Mouse (Mus musculus) kidney, postnatal 14 days (tissue): ENCODE data around the gene Ank.

Source experiments
- DNase-seq: peaks from one replicate; pipeline ENCODE4 v3.0.0; 2022; ENCODE audit warnings: mixed read lengths

Ank gene

DNA sequence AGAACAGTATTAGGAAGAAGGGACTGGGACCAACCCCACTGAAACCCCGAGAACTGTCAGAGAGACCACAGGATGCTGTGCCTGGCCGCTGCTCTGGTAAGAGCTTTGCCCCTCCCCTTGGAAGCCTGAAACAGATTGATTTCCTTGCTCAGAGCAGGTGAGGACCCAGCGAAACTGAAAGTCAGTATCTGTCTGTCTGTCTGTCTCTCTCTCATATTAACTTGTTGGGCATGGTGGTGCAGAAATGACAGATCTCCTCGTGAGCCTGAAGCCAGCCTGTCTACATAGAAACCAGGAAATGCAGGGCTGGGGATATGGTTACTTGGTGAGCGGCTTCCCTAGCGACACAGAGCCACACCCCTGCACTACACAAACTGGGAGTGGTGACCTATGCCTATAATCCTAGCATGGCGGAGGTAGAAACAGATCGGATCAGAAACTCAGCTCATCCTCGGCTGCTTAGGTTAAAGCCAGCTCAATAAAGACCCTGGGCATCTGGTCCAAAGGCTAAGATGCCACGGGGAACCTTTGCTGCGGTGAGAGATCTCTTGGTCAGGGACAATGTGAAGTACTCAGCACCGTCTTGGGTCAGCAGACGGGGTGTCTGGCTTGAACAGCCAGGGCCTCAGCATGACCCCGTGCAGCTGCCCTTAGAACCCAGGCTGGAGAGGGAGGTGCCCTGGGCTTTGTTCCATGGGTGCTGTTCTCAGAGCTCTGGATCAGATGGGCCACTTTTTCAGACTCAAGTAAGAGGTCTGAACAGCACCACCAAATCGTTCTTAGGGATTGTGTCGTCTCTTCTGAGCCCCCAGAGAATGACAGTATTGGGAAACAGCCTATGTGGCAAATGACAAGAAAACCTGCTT lies 111.7 kb downstream of the Ank start:
- DNase-seq: no peak

DNA sequence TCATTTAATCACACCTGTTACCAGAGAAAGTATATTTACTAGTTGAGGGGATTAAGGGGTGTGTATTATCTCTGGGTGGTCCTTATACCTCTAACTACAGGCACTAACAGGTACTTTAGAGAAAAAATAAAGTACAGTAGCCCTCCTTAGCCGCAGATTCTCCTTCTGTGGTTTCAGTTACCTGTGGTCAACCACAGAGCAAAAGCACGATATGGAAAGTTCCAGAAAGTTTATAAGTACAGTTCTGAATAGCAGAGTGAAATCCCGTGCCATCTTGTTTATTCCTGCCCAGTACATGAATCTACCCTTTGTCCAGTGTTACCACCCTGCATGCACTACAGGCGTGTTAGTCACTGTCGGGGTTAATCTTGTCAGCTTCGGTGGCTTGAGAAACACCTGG lies 112.4 kb downstream of the Ank start:
- DNase-seq: no peak

DNA sequence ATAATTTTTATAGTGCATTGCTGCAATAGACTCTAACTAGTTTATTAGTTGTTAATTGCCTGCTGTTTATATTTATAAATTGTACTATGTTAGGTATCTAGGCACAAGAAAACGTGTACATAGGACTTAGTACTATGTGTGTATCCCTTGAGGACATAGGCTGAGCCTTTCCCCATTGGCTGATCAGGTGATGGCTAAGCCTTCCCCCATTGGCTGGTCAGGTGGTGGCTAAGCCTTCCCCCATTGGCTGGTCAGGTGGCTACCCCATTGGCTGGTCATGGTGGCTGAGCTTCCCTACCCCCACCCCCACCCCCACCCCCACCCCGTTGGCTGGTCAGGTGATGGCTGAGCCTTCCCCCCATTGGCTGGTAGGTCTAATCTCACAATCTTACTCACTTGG lies 113.4 kb downstream of the Ank start:
- DNase-seq: no peak

DNA sequence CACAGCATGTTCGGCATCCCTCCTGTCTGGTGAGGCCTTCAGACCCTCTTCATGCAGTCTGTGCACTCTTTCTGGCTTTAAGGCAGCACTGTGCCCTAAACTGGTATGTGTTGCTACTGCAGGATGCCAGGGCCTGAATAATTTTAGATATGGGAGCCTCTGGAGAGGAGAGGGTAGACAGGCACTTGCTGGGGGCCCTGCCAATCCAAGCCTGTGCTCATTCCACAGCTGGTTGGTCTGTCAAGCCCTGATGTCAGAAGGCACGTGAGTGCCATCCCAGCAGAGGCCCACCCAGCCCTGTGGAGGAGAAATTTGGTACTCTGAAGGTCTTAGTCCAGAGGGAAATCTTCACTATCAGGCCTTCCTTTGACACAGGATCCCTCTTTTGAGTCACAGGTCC lies 114.3 kb downstream of the Ank start:
- DNase-seq: no peak

DNA sequence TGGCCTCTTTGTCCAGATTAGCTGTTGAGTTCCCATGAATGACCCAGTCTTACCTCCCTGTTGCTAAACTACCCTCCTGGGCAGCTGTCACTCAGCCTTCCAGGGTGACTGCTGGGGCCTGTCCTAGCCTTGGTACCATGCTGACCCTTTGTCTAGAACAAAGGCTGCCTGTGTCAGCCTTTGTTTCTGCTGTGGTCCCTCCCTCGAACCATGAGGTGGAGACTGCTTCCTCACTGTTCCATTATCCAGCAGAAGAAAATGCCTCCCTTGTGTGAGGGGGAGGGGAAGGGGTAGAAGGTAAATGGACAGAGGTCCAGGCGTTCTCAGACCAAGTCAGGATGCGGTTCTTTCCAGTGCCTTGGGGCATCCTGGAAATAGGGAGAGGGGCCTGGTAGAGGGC lies 115.2 kb downstream of the Ank start:
- no peak for DNase-seq

DNA sequence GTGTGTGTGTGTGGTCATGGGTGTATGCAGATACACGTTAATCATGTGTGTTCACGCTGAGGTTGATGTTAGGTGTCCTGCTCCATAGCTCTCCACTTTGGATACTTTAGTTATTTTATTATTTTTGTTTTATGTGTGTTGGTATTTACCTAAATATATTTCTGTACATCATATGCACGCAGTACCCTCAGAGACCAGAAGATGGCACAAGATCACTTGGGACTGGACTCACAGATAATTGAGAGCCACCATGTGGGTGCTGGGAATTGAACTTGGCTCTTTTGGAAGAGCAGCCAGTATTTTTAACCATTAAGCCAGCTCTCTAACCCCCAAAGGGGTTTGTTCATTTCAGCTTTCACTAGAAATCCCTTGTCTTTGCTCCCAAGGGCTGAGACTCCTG lies 116.0 kb downstream of the Ank start:
- DNase-seq: peak; percentile 18

DNA sequence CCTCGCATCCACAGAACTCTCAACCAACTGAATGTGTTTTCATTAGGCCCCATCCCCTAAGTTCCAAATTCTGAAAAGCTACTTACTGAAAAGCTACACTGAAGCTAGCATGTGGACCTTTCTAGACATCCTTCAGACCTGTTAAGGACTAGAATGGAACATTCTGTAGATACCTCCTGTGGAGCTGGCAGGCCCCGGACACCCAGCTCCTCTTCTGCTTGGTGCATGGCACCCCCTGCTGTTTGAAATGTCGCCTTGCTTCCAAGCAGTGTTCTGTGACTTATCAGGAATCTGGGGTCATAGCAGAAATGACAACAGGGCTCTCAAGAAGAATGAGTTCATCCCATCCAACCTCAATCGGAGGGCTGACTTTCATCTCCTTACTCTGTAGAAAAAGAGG lies 116.6 kb downstream of the Ank start:
- peak; percentile 64 for DNase-seq

DNA sequence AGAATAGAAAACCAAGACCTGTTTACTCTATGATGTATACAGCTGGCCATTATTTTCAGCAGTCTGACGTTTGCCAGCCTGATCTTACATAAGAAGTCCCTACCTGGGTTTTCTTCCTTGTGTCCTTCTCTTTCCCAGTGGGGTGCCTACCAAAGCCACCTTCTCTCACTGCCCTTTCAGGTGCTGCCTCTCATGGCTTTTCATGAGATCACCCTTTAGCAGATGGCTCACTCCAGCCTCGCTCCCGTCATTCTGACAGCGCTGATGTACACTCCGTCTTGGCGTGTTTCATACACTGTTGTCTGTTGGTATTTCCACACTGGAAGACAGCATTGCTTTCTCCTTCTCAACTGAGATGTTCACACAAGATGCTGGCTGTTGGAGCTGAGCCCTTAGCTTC lies 117.1 kb downstream of the Ank start:
- no peak for DNase-seq

DNA sequence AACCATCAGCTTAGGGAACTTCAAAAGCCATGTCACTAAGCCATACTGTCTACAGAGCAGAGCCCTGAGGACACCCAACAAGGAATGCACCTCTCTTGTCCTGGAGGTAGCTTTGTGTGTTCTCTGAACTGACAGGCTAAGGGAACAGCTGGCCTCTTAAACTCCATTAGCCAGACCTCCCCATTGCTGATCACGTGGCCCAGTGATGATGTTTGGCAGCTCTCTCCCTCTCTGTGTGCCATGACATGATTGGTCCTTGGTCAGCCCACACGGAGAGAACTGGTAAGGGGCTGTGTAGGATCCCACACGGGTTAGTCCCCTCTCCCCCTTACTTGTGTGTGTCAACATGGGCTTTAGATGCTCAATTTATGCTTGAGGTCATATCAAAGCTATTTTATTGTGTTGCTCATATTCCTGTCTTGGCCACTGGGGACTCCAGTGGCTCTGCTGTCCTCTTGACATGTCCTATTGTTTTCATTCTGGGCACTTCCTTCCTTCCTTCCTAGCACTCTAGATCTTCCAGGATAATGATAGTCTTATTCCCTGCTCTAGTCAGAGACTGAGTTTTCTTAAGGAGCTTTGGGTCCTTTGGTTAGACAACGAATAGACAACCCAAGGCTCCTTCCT lies 119.1 kb downstream of the Ank start:
- no peak for DNase-seq

DNA sequence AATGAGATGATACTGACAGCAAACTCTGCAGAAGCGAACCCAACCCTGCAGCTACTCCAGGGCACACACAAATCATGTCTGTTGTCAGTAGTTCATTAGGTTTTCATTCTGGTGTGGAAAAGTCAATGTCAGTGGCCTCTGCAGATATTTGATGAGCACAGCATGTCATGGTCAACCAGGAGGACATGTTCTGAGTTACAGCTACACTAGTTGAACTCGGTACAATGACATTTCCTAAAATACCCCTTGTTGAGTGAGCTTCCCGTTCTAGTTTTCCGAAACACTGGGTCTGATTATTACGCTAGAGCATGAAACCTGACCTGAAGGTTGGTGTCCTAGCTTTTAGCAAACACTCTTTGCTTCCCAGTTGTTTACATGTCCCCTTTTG lies 119.6 kb downstream of the Ank start:
- no peak for DNase-seq

DNA sequence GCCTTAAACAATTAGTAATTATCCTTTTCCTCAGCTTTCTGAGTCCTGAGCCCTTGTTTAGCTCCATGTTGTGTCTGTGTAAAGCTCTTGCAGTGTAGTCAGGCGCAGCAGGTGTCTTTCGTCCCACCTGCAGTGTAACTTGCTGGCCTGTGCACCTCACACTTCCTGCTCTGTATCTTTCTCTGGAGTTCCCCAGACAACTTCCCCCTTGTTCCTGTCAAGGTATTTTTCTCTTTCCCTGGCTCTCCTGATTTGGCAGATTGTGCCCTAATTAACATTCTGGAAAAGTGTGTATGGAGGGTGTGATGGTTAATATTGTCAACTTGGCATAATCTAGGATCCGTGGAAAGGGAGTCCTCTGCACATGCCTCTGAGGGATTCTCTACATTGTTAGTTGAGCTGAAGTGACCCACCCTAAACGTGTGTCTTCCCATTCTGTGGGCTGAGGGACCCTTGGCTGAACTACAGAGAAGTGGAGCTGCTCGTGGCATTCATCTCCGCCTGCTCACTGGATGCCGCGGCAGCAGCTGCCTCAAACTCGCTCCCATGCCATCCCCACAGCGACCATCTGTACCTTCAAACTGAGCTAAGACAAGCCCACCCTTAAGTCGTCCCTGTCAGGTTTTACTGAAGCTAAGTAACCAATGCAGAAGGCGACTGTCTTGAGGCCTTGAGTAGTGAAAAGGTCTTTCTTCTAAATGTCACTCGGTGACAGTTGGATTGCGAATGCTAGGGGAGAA lies 121.8 kb downstream of the Ank start:
- DNase-seq: no peak

DNA sequence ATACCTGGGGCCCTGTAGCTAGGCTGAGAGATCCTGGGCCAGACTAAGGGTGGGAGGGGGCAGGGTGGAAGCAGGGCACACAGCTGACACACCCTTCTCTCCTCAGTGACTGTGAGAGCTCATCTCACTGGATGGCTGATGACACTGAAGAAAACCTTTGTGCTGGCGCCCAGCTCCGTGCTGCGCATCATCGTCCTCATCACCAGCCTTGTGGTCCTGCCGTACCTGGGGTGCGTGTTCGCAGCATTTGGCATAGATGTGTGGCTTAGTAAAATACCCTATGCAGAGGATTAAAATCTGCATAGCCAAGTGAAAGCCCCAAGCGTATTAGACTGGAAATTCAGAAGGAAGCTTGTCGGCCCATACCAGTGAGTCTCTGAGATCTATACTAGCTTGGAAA lies 124.3 kb downstream of the Ank start:
- DNase-seq: no peak

DNA sequence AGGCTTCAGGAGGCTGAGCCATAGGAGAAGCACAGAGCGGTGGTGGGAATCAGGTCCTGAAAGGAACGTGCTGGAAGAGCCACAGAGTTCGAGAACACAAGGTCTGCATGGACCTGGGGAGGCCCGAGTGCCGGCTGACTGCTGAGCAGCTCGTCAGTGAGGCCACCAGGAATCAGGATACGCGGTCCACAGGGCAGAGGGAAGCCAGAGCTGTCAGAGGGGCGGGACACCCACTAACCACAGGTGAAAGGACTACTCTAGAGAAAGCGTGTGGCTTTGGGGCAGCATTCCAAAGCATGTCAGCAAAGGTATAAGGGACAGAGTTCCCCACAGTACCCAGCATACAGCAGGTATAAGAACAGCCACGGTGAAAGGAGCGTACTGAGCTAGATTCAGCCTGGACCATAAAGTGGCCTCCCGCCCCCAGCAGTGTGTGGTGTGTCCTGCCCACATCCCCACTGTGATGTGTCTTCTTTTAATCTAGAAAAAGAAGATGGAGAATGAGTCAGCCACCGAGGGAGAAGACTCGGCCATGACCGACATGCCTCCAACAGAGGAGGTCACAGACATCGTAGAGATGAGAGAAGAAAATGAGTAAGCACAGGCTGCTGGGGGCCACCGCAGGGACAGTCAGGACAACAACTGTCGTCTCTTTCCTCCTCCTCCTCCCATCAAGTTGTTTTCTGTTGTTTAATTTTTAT lies 126.3 kb downstream of the Ank start:
- no peak for DNase-seq

DNA sequence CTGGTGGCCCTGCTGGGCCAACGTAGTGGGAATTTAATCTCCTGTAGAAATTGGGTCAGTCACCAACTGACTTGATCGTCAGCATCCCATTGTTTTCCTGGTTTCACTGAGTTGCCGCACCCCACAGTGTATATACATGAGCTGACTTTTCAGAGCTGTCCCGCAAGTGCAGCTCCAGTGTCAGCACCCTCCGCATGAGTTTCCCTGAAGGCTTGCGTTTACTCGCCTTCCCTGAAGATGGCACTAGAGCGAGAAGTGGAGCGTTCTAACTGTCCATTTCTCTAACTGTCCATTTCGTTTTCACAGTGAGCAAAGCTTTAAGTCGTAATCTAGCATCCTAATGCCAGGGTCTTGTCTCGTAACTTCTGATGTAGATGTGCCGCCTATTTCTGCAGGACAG lies 127.2 kb downstream of the Ank start:
- peak; percentile 29 for DNase-seq

DNA sequence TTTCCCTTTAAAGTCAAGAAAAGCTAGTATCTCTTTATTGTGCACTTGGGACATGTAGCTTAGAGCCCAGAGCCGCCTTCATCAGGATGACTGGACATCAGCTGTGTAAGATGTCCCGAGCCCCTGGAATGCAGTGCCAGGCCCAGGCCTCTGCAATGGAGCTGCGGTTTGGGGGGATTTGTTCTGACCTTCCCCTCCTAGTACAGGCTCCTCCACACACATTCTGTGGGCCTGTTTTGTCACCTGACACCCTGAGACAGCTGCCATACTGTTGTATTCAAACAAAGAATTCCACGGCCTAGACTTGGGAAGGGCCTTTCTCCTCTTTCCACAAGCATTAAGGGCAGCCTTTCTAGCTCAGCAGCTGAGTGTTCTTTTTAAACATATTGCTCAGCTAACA lies 128.5 kb downstream of the Ank start:
- no peak for DNase-seq

DNA sequence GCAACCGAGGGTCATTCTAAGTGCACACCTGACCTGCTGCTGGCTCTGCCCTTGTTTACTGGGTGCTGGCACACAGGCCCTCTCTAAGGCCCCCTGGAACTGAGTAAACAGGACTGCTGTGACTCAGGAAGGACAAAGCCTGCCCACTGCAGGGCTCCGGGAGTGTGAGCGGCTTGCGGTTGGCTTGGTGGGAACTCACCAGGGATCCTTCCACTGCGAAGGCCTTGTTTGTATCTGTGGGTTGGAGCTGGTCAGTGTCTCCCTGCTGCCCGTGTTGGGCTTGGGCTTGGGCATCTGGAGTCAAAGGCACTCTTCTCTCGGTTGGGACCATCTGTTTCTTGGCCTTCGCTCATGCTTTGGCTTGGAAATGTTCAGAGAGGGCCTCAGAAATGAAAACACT lies 129.1 kb downstream of the Ank start:
- DNase-seq: no peak

DNA sequence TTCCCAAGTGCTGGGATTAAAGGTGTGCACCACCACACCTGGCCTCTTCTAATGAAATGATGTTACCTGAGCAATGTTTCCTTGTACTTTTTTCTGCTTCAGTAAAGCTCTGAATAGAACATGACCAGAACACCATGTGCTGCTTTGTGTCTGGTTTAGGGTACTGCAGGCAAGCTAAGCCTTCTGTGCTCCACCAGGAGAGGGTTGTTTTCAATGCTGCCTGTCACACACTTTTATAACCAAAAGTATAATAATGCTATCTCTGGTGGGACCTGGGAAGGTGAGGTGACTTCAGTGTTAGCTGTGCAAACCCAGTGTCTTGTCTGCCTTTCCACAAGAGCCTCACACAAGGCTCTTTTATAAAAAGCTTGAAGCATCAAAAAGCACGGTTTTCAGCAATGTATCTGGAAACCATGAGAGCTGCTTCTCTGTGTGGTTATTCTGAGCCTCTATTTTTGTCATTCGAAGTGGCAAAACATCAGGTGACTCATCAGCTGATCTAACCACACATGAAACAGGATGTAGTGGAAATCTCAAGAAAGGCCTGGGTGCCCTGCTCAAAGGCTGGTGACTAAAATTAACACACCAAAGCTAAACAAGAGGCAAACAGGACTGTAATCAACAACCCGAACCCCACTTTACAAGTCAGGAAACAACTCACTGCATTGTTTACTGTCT lies 130.1 kb downstream of the Ank start:
- DNase-seq: no peak

DNA sequence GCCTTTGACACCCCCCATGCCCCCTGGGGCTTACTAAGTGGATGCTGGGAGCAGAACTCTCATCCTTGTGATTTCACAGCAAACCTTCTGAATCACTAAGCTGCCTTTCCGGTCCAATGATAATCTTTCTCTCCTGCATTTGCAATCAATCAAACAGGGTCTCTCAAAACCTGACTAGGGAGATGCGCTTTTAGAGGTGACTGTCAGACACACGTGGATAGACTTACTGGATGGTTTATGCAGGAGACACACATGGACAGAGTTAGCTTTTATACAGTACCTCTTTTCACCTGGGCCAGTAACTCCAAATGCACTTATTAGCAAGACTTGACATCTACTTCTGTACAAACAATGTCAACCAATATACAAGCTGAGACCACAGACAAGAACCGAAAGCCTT lies 131.0 kb downstream of the Ank start:
- no peak for DNase-seq

DNA sequence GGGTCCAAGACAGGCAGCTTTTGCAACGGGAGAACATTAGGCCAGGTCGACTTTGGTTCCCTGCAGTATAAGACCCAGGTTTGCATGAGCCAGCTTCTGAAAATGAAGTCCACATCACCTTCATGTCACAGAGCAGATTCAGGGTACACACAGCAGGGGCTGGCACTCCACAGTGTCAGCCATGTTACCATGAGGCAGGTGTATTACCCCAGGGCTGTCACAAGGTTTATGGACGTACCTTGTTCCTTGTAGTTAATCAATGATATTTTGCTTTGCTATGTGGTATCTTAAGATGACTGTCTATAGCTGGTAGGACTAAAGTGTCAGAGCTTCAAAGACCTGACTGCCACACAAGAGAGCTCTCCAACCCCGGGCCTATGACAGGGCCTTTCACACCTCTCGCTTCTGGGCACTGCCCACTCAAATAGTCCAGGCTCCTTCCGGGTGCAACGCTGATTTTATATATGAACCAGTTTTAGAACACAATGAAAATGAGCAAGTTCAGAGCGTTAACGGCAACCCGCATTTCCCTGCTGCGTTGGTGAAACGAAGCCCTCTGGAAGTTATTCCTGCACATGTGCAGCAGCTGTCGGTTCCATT lies 132.4 kb downstream of the Ank start:
- DNase-seq: no peak

DNA sequence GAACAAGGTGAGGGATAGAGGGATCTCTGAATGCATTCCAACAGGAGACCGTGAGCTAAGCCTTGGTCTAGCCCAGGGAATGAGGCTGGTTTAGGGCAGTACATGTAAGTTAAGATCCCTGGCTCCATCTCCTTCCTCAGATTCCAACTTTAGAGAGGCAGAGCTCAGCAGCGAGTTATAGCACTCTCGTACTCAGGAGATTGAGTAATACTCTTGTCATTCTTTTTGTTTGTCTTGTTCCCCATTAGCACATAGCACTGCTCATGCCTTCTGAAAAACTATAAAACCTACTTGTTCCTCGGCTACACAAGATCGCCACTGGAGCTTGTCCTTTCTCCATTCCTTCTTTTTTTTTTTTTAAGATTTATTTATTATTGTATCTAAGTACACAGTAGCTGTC lies 134.0 kb downstream of the Ank start:
- DNase-seq: no peak

DNA sequence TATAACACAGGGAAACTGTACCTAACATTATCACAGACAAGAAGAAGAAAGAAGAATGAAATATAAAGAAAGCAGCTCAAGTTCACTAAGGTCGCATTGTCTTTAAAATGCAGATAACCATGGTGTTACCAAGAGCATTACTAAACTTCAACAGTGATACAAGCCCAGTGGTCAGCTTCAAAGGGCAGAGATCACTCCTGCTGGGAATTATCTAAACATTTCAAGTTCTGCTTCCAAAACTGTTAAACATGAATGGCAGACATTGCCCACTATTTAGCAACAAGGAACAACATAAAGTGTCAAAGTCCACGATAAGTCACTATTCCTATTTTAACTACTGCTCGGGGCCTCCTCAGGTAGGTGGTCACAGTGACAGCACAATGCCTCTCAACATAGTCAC lies 138.1 kb downstream of the Ank start:
- DNase-seq: no peak

DNA sequence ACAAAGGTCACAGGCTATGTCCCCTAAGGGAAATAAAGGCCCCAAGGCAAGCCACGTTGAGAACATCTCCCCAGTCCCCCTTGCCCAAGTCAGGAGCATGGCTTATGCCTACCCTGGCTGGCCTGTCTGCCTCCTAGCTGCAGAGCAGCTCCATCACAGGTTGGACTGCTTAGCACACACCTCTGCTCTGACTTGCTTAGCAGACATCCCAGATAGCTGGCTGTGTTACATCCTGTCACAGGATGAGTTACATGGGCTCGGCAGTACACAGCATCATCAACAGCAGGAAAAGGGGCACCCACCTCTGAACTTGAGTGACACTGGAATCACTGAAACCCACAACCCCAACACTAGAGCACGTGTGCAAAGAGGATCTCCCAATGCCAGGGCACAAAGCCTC lies 138.8 kb downstream of the Ank start:
- no peak for DNase-seq
